Mouse (Mus musculus) midbrain, embryonic 12.5 days (tissue): Measurements from ENCODE around the gene Coro2b. TPM values are rescaled to one million over a fixed set of nuclear protein-coding genes. Genes with fewer than 3 reads are reported as not detected.

Source experiments
- ATAC-seq: fragments of 200-750 bp; cut with Nextera tagmentation; 2 replicates; pipeline ENCODE4 v1.8.0; 2017; ENCODE audit warnings: low read depth, moderate TSS enrichment, moderate library complexity; ENCODE audit not compliant: low FRiP score
- H3K27ac ChIP-seq: fragments of 300-500 bp; sonication (generic); replicated peaks from 2 replicates; pipeline ENCODE4 v1.5.1; 2016; ENCODE audit warnings: mild to moderate bottlenecking
- H3K27me3 ChIP-seq: fragments of 300-500 bp; sonication (generic); 2 replicates; pipeline ENCODE4 v1.6.1; 2016; ENCODE audit warnings: mild to moderate bottlenecking
- H3K36me3 ChIP-seq: fragments of 300-500 bp; sonication (generic); 2 replicates; pipeline ENCODE4 v1.6.1; 2016
- H3K4me1 ChIP-seq: fragments of 300-500 bp; sonication (generic); 2 replicates; pipeline ENCODE4 v1.6.1; 2016
- H3K4me2 ChIP-seq: fragments of 300-500 bp; sonication (generic); replicated peaks from 2 replicates; pipeline ENCODE4 v1.6.1; 2016; ENCODE audit warnings: mild to moderate bottlenecking, moderate library complexity
- H3K4me3 ChIP-seq: fragments of 300-500 bp; sonication (generic); 2 replicates; pipeline ENCODE4 v1.5.1; 2016; ENCODE audit warnings: mild to moderate bottlenecking
- H3K9ac ChIP-seq: fragments of 300-500 bp; sonication (generic); replicated peaks from 2 replicates; pipeline ENCODE4 v1.6.1; 2016; ENCODE audit warnings: mild to moderate bottlenecking, moderate library complexity
- H3K9me3 ChIP-seq: fragments of 300-500 bp; sonication (generic); 2 replicates; pipeline ENCODE4 v1.6.1; 2016; ENCODE audit warnings: mild to moderate bottlenecking
- WGBS: fragments of 180-500 bp; shearing (Covaris S2); methylation state at CpG from one replicate; pipeline ENCODE4 v1.1.7; 2016; 5-methylcytosine and 5-hydroxymethylcytosine counted together
- polyA plus RNA-seq: library from polyadenylated mRNA; unstranded; fragments of >200 nt; fragmentation: Nextera tagmentation; extraction: Ambion mirVana; gene quantifications from 2 replicates; pipeline ENCODE4 v1.2.1, GENCODE M21; 2016

Gene Coro2b
- polyA plus RNA-seq, 1 experiment from 2014 or later = 34.0 TPM

GRCm38 (mm10) chr9:62426531-62426930 is 110.3 kb downstream of the Coro2b start:
- Histone ChIP-seq H3K27ac (no peak overlapping the region), H3K9ac (no peak overlapping the region), H3K27me3 (no peaks in the 10 kb centered on the region), H3K9me3 (peaks cover 3% of the 10 kb centered on the region; the same call in 1 of the 2 replicates), H3K4me1 (0 out of 2 replicates have a peak, but pooled peaks cover under 1% of the 10 kb centered on the region), H3K36me3 (peaks cover 78% of the 10 kb centered on the region), H3K4me2 (no peak overlapping the region), H3K4me3 (no peak overlapping the region)
- WGBS = 96% methylated on average over 6 of the region's 6 CpGs
- no peak for ATAC-seq

- H3K27ac ChIP-seq = no peak overlapping the region
- 94% methylated on average over 19 of the region's 19 CpGs for WGBS
- no peak overlapping the region for H3K4me3 ChIP-seq
- H3K4me1 ChIP-seq = peaks cover 5% of the 10 kb centered on the region
- no peak for ATAC-seq
- H3K36me3 ChIP-seq = peaks cover 73% of the 10 kb centered on the region
- no peak overlapping the region for H3K4me2 ChIP-seq
- no peaks in the 10 kb centered on the region for H3K27me3 ChIP-seq
- no peak overlapping the region for H3K9ac ChIP-seq
- peaks cover 3% of the 10 kb centered on the region; the same call in 1 of the 2 replicates for H3K9me3 ChIP-seq
Observed at GRCm38 (mm10) chr9:62426021-62426420, 110.8 kb downstream of the Coro2b start.

GRCm38 (mm10) chr9:62425265-62425664 is 111.6 kb downstream of the Coro2b start:
- WGBS = 67% methylated on average over 5 of the region's 5 CpGs
- no peak for ATAC-seq
- Histone ChIP-seq H3K9me3 (peaks cover 3% of the 10 kb centered on the region; the same call in 1 of the 2 replicates), H3K36me3 (peaks cover 66% of the 10 kb centered on the region), H3K4me2 (no peak overlapping the region), H3K9ac (no peak overlapping the region), H3K27ac (no peak overlapping the region), H3K27me3 (no peaks in the 10 kb centered on the region; the same call in 1 of the 2 replicates), H3K4me3 (no peak overlapping the region), H3K4me1 (peaks cover 13% of the 10 kb centered on the region)

- Histone ChIP-seq H3K4me2 (no peak overlapping the region), H3K27ac (no peak overlapping the region), H3K9me3 (no peaks in the 10 kb centered on the region), H3K4me3 (no peak overlapping the region), H3K36me3 (peaks cover 52% of the 10 kb centered on the region), H3K27me3 (no peaks in the 10 kb centered on the region; the same call in 1 of the 2 replicates), H3K4me1 (peaks cover 15% of the 10 kb centered on the region), H3K9ac (no peak overlapping the region)
- 98% methylated on average over 10 of the region's 10 CpGs for WGBS
- ATAC-seq = no peak
Observed at GRCm38 (mm10) chr9:62423871-62424270, 113.0 kb downstream of the Coro2b start.

GRCm38 (mm10) chr9:62422926-62423325 is 113.9 kb downstream of the Coro2b start:
- H3K27me3 ChIP-seq = no peaks in the 10 kb centered on the region; the same call in 1 of the 2 replicates
- no peak overlapping the region for H3K4me2 ChIP-seq
- H3K9me3 ChIP-seq = no peaks in the 10 kb centered on the region
- WGBS = 87% methylated on average over 10 of the region's 10 CpGs
- H3K4me3 ChIP-seq = no peak overlapping the region
- peaks cover 15% of the 10 kb centered on the region for H3K4me1 ChIP-seq
- H3K9ac ChIP-seq = no peak overlapping the region
- H3K27ac ChIP-seq = no peak overlapping the region
- peaks cover 44% of the 10 kb centered on the region for H3K36me3 ChIP-seq
- ATAC-seq = no peak

- Histone ChIP-seq H3K27me3 (no peaks in the 10 kb centered on the region; the same call in 1 of the 2 replicates), H3K9ac (no peak overlapping the region), H3K4me3 (no peak overlapping the region), H3K9me3 (no peaks in the 10 kb centered on the region), H3K4me1 (peaks cover 15% of the 10 kb centered on the region), H3K27ac (no peak overlapping the region), H3K4me2 (no peak overlapping the region), H3K36me3 (peaks cover 34% of the 10 kb centered on the region)
- WGBS = 95% methylated on average over 6 of the region's 6 CpGs
- no peak for ATAC-seq
Observed at GRCm38 (mm10) chr9:62421911-62422310, 114.9 kb downstream of the Coro2b start.

GRCm38 (mm10) chr9:62421027-62421426 is 115.8 kb downstream of the Coro2b start:
- Histone ChIP-seq H3K4me1 (peaks cover 19% of the 10 kb centered on the region), H3K27ac (no peak overlapping the region), H3K27me3 (no peaks in the 10 kb centered on the region; the same call in 1 of the 2 replicates), H3K9me3 (no peaks in the 10 kb centered on the region), H3K4me2 (peak overlapping the region; percentile 37), H3K36me3 (peaks cover 26% of the 10 kb centered on the region), H3K9ac (no peak overlapping the region), H3K4me3 (0 out of 2 replicates have a peak overlapping the region, but pooled peaks have one; percentile 3)
- ATAC-seq = peak; percentile 52; the same call in 1 of the 2 replicates
- under 1% methylated on average over 13 of the region's 13 CpGs for WGBS

GRCm38 (mm10) chr9:62420261-62420917 is 116.5 kb downstream of the Coro2b start:
- H3K9ac ChIP-seq = no peak overlapping the region
- H3K4me3 ChIP-seq = no peak overlapping the region
- peak overlapping the region; percentile 37; the same call in 1 of the 2 replicates for H3K4me2 ChIP-seq
- WGBS = 29% methylated on average over 10 of the region's 10 CpGs
- H3K36me3 ChIP-seq = peaks cover 20% of the 10 kb centered on the region
- peaks cover 23% of the 10 kb centered on the region for H3K4me1 ChIP-seq
- H3K9me3 ChIP-seq = no peaks in the 10 kb centered on the region
- no peak for ATAC-seq
- H3K27ac ChIP-seq = no peak overlapping the region
- H3K27me3 ChIP-seq = no peaks in the 10 kb centered on the region; the same call in 1 of the 2 replicates

- no peak overlapping the region for H3K9ac ChIP-seq
- H3K36me3 ChIP-seq = 0 out of 2 replicates have a peak, but pooled peaks cover 4% of the 10 kb centered on the region
- no peak for ATAC-seq
- no peak overlapping the region for H3K27ac ChIP-seq
- H3K4me3 ChIP-seq = no peak overlapping the region
- H3K4me1 ChIP-seq = peaks cover 29% of the 10 kb centered on the region
- H3K9me3 ChIP-seq = no peaks in the 10 kb centered on the region
- no peaks in the 10 kb centered on the region; the same call in 1 of the 2 replicates for H3K27me3 ChIP-seq
- H3K4me2 ChIP-seq = no peak overlapping the region
- WGBS = 55% methylated on average over 5 of the region's 5 CpGs
Observed at GRCm38 (mm10) chr9:62418742-62419141, 118.1 kb downstream of the Coro2b start.

- H3K4me3 ChIP-seq = no peak overlapping the region
- no peaks in the 10 kb centered on the region; the same call in 1 of the 2 replicates for H3K9me3 ChIP-seq
- no peak for ATAC-seq
- 85% methylated on average over 5 of the region's 5 CpGs for WGBS
- no peaks in the 10 kb centered on the region for H3K27me3 ChIP-seq
- no peaks in the 10 kb centered on the region for H3K36me3 ChIP-seq
- no peaks in the 10 kb centered on the region for H3K4me1 ChIP-seq
- H3K9ac ChIP-seq = no peak overlapping the region
- H3K27ac ChIP-seq = no peak overlapping the region
- H3K4me2 ChIP-seq = no peak overlapping the region
Observed at GRCm38 (mm10) chr9:62407357-62408146, 129.3 kb downstream of the Coro2b start.

GRCm38 (mm10) chr9:62406423-62407013 is 130.3 kb downstream of the Coro2b start:
- 89% methylated on average over 7 of the region's 7 CpGs for WGBS
- Histone ChIP-seq H3K4me3 (no peak overlapping the region), H3K4me1 (no peaks in the 10 kb centered on the region), H3K27ac (no peak overlapping the region), H3K9ac (no peak overlapping the region), H3K4me2 (no peak overlapping the region), H3K9me3 (no peaks in the 10 kb centered on the region; the same call in 1 of the 2 replicates), H3K36me3 (no peaks in the 10 kb centered on the region), H3K27me3 (no peaks in the 10 kb centered on the region)
- ATAC-seq = no peak

GRCm38 (mm10) chr9:62401589-62401988 is 135.3 kb downstream of the Coro2b start:
- WGBS = 50% methylated on average over 1 of the region's 1 CpGs
- Histone ChIP-seq H3K27me3 (no peaks in the 10 kb centered on the region), H3K36me3 (no peaks in the 10 kb centered on the region), H3K9me3 (no peaks in the 10 kb centered on the region), H3K9ac (no peak overlapping the region), H3K4me2 (no peak overlapping the region), H3K4me1 (no peaks in the 10 kb centered on the region), H3K4me3 (no peak overlapping the region), H3K27ac (no peak overlapping the region)
- no peak for ATAC-seq
